Mouse (Mus musculus): Measurements from ENCODE around the gene Elac2. TPM values are rescaled to one million over a fixed set of nuclear protein-coding genes. Genes with fewer than 3 reads are reported as not detected.

Elac2 gene
- polyA plus RNA-seq, 1 experiment, result 8.0 TPM

DNA sequence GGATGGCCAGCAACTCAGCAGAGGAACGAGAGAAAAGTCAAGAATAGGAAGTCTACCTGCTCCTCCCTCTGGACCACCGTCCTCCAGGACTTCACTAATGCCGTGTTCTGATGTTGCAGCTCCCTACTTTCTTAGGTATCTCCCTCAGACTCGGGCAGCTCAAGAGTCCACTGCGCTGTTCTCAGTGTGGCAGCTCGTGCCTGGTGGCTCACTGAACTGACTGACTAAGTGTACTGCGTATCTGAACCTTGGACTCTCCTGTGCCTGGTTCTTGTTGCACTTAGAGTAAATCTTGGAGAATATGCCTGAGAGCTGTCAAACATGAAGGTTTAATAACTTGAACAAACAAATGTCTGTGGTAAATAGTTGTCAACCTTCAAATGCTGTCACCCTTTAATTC lies 53.4 kb downstream of the Elac2 start:
- Histone ChIP-seq H3K4me1 (ENCODE audit: control insufficient read depth, insufficient read depth, low read length) (no peaks in the 10 kb centered on the region), H3K27ac (ENCODE audit: control insufficient read depth, insufficient read depth, low read depth, low read length, poor library complexity) (no peak overlapping the region), H3K4me3 (replicated peaks; ENCODE audit: control insufficient read depth, low read depth, low read length) (no peak overlapping the region)
- TF ChIP-seq CTCF (IDR thresholded peaks at IDR 0.05; ENCODE audit: control insufficient read depth, insufficient read depth, low read length) (no peak), POLR2A (IDR thresholded peaks at IDR 0.05; ENCODE audit: borderline replicate concordance, control insufficient read depth, low read depth, low read length) (no peak)
- 77% methylated on average over 7 of the region's 7 CpGs for WGBS

DNA sequence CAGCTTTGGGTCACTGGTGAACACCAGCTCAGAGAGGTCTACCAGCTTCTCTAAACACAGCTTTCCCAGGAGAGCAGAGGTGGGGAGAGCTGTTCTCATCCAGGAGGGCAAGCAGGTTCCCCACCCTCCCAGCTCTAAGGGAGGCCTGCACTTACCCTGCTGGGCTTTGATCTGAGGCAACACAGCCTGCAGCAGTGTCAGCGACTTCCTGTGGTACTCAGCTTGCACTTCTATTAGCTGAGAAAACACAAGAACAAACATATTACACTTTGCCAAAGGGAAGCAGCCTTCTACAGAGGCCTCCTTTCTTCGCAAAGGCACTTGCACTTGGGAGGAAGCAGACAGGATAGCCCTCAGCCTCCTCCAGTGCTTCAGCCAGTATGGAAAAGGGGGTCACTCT lies 60.2 kb downstream of the Elac2 start:
- no peak for TF ChIP-seq POLR2A (IDR thresholded peaks at IDR 0.05; ENCODE audit: borderline replicate concordance, control insufficient read depth, low read depth, low read length)
- TF ChIP-seq CTCF (IDR thresholded peaks at IDR 0.05; ENCODE audit: control insufficient read depth, insufficient read depth, low read length), result no peak
- Histone ChIP-seq H3K4me1 (ENCODE audit: control insufficient read depth, insufficient read depth, low read length) (no peaks in the 10 kb centered on the region), H3K4me3 (replicated peaks; ENCODE audit: control insufficient read depth, low read depth, low read length) (no peak overlapping the region), H3K27ac (ENCODE audit: control insufficient read depth, insufficient read depth, low read depth, low read length, poor library complexity) (no peak overlapping the region)
- WGBS, result 15% methylated on average over 2 of the region's 2 CpGs

- 68% methylated on average over 12 of the region's 12 CpGs for WGBS
- TF ChIP-seq CTCF (IDR thresholded peaks at IDR 0.05; ENCODE audit: control insufficient read depth, insufficient read depth, low read length) (no peak), POLR2A (IDR thresholded peaks at IDR 0.05; ENCODE audit: borderline replicate concordance, control insufficient read depth, low read depth, low read length) (no peak)
Measured at GRCm38 (mm10) chr11:65039517-65040095, 60.8 kb downstream of the Elac2 start.

DNA sequence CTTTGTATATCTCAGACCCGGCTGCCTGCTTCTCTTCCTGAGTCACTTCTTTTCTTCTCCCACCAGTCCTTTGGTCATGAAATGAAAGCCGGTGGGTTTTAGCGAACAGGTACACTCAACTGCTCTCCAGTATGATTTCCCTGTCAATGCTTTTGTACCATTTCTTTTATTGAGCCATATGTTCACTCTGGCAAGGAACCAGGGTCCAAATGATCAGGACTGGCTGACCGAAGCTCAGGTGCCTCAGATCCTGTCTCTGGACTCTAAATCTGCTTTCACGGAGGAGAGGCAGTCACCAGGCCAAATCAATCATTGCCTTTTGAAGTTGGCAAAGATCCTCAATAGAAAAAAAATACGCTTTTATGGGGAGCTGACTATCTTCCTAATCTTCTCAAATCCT lies 61.7 kb downstream of the Elac2 start:
- 79% methylated on average over 6 of the region's 6 CpGs for WGBS
- Histone ChIP-seq H3K4me3 (replicated peaks; ENCODE audit: control insufficient read depth, low read depth, low read length) (no peak overlapping the region), H3K27ac (ENCODE audit: control insufficient read depth, insufficient read depth, low read depth, low read length, poor library complexity) (no peak overlapping the region), H3K4me1 (ENCODE audit: control insufficient read depth, insufficient read depth, low read length) (no peaks in the 10 kb centered on the region)
- no peak for TF ChIP-seq POLR2A (IDR thresholded peaks at IDR 0.05; ENCODE audit: borderline replicate concordance, control insufficient read depth, low read depth, low read length)
- TF ChIP-seq CTCF (IDR thresholded peaks at IDR 0.05; ENCODE audit: control insufficient read depth, insufficient read depth, low read length), result no peak

More at GRCm38 (mm10) chr11:65039517-65040095, 60.8 kb downstream of the Elac2 start:
- Histone ChIP-seq H3K27ac (ENCODE audit: control insufficient read depth, insufficient read depth, low read depth, low read length, poor library complexity) (no peak overlapping the region), H3K4me1 (ENCODE audit: control insufficient read depth, insufficient read depth, low read length) (no peaks in the 10 kb centered on the region), H3K4me3 (replicated peaks; ENCODE audit: control insufficient read depth, low read depth, low read length) (no peak overlapping the region)

DNA sequence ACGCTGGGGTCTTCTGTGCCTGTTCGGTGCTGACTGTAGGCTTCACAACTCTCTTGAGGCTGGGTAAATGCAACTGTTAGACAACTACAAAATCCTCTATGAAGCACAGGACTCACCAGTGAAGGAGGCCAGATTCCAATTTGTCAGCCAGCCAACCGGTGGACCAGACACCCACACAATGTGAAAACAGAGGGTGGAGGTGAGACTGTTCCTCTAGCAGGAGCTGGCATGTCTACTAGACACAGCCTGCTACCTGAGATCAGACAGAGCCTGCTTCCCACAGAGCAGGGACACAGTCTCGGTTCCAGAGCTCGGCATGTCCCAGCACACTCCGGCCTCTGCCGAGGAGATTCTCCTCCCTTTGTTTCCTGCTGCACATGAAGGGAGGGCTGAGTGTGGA lies 70.3 kb downstream of the Elac2 start:
- TF ChIP-seq POLR2A (IDR thresholded peaks at IDR 0.05; ENCODE audit: borderline replicate concordance, control insufficient read depth, low read depth, low read length) (no peak), CTCF (IDR thresholded peaks at IDR 0.05; ENCODE audit: control insufficient read depth, insufficient read depth, low read length) (no peak)
- 88% methylated on average over 7 of the region's 7 CpGs for WGBS
- no peak overlapping the region for H3K4me3 ChIP-seq (replicated peaks; ENCODE audit: control insufficient read depth, low read depth, low read length)
- H3K4me1 ChIP-seq (ENCODE audit: control insufficient read depth, insufficient read depth, low read length), result no peaks in the 10 kb centered on the region
- no peak overlapping the region for H3K27ac ChIP-seq (ENCODE audit: control insufficient read depth, insufficient read depth, low read depth, low read length, poor library complexity)

- no peak overlapping the region for H3K4me3 ChIP-seq (replicated peaks; ENCODE audit: control insufficient read depth, low read depth, low read length)
- H3K4me1 ChIP-seq (ENCODE audit: control insufficient read depth, insufficient read depth, low read length), result no peaks in the 10 kb centered on the region
- WGBS, result 85% methylated on average over 5 of the region's 5 CpGs
- TF ChIP-seq POLR2A (IDR thresholded peaks at IDR 0.05; ENCODE audit: borderline replicate concordance, control insufficient read depth, low read depth, low read length) (no peak), CTCF (IDR thresholded peaks at IDR 0.05; ENCODE audit: control insufficient read depth, insufficient read depth, low read length) (no peak)
- H3K27ac ChIP-seq (ENCODE audit: control insufficient read depth, insufficient read depth, low read depth, low read length, poor library complexity), result no peak overlapping the region
Measured at GRCm38 (mm10) chr11:65050819-65051218, 72.0 kb downstream of the Elac2 start.

Other genes with a start within 250 kb of the Elac2 start
- not detected in 2 replicates for gene 1700086D15Rik, start 180.9 kb downstream of the Elac2 start, polyA plus RNA-seq (2011; ENCODE audit: insufficient read depth, insufficient read length, low replicate concordance, missing spikeins)
- gene Arhgap44, start 183.9 kb downstream of the Elac2 start, polyA plus RNA-seq (2011; ENCODE audit: insufficient read depth, insufficient read length, low replicate concordance, missing spikeins), result 0.45 TPM in 1 of 2 replicates, not detected in the other

Measured in bone marrow, adult 2 months (tissue).